Mouse (Mus musculus) adrenal gland (tissue): ENCODE results near the gene Wnt16.

Experiments used
- intact Hi-C: fragments of 180-260 bp; cut with DNase I; formaldehyde crosslinking; loops from one replicate; pipeline ENCODE4 v1.15.1; 2025

Gene Wnt16

GRCm38 (mm10) chr6:22325364-22326072 is 37.5 kb downstream of the Wnt16 start:
- intact Hi-C loops: loop anchor here (1.0 to 10.0 kb wide), 3 partner anchors 169 to 659 kb away; no protein-coding TSS in a partner anchor

- intact Hi-C loops: loop anchor here (10.0 kb wide), 2 partner anchors 201 to 659 kb away; no protein-coding TSS in a partner anchor
These were observed 38.3 kb downstream of the Wnt16 start for GRCm38 (mm10) chr6:22326289-22326688.

- intact Hi-C loops: loop anchor here (10.0 kb wide), 2 partner anchors 202 to 658 kb away; no protein-coding TSS in a partner anchor
These were observed 39.1 kb downstream of the Wnt16 start for GRCm38 (mm10) chr6:22327091-22327490.

GRCm38 (mm10) chr6:22327931-22328330 is 39.9 kb downstream of the Wnt16 start:
- intact Hi-C loops: loop anchor here (10.0 kb wide), 2 partner anchors 203 to 657 kb away; no protein-coding TSS in a partner anchor

GRCm38 (mm10) chr6:22330169-22330960 is 42.3 kb downstream of the Wnt16 start:
- intact Hi-C loops: no loop called here

- intact Hi-C loops: no loop called here
These were observed 44.5 kb downstream of the Wnt16 start for GRCm38 (mm10) chr6:22332548-22332947.

- intact Hi-C loops: no loop called here
These were observed 51.9 kb downstream of the Wnt16 start for GRCm38 (mm10) chr6:22339763-22340542.

GRCm38 (mm10) chr6:22340779-22341178 is 52.8 kb downstream of the Wnt16 start:
- intact Hi-C loops: no loop called here

GRCm38 (mm10) chr6:22343292-22343691 is 55.3 kb downstream of the Wnt16 start:
- intact Hi-C loops: no loop called here

GRCm38 (mm10) chr6:22343706-22344105 is 55.7 kb downstream of the Wnt16 start:
- intact Hi-C loops: no loop called here

GRCm38 (mm10) chr6:22344443-22344842 is 56.4 kb downstream of the Wnt16 start:
- intact Hi-C loops: no loop called here

- intact Hi-C loops: no loop called here
These were observed 59.3 kb downstream of the Wnt16 start for GRCm38 (mm10) chr6:22347132-22347902.
